18 mouse cellular contexts compared by ENCODE assay signal in genomic region chr3:135681272-135681783, GRCm38 (mm10). TPM values are rescaled to one million over a fixed set of nuclear protein-coding genes. Genes with fewer than 3 reads are reported as not detected.
A peak's percentile ranks its signal among the peaks of the same experiment; 100 is the strongest.
DNase-seq lines count a peak whose midpoint lies in the region; ATAC-seq lines count a peak whose summit lies in the region.
"Had no signal": no experiment of that assay in that cellular context is flagged by ENCODE, and none has a peak within 500 bp of the region (broad histone marks: within the 10 kb centered on the region; RNA-seq: fewer than 3 reads in every experiment).

No protein-coding gene starts in this region.

- no peaks in the 10 kb centered on the region for H3K9me3 ChIP-seq in heart, embryonic 12.5 days (replicated peaks)
- no peaks in the 10 kb centered on the region for H3K9me3 ChIP-seq in kidney, embryonic 16.5 days (ENCODE audit: low read length)
- H3K9me3 ChIP-seq in midbrain, embryonic 14.5 days (ENCODE audit: control insufficient read depth, low read length): no peaks in the 10 kb centered on the region
- H3K9me3 ChIP-seq: forebrain, embryonic 10.5 days; midbrain, embryonic 12.5 days; neural tube, embryonic 13.5 days had no signal

- no peak for ATAC-seq in heart, embryonic 12.5 days (ENCODE audit: insufficient number of reproducible peaks, low FRiP score)
- peak; percentile 82 for ATAC-seq in kidney, embryonic 16.5 days (ENCODE audit: low FRiP score, low TSS enrichment)
- peak; percentile 41 for ATAC-seq in common myeloid progenitor, adult 5-6 weeks (replicated peaks; ENCODE audit: low read depth, poor library complexity, severe bottlenecking)
- no peak for ATAC-seq in midbrain, embryonic 14.5 days (ENCODE audit: low FRiP score, low TSS enrichment)
- ATAC-seq: forebrain, postnatal 0 days had no signal

- H3K9ac ChIP-seq in heart, embryonic 12.5 days: no peak overlapping the region
- H3K9ac ChIP-seq in kidney, embryonic 16.5 days (replicated peaks; ENCODE audit: low read length): no peak overlapping the region
- H3K9ac ChIP-seq in midbrain, embryonic 14.5 days (replicated peaks; ENCODE audit: low read length): no peak overlapping the region
- H3K9ac ChIP-seq: forebrain, postnatal 0 days; midbrain, embryonic 12.5 days; neural tube, embryonic 13.5 days had no signal

- no peak overlapping the region for H3K27ac ChIP-seq in heart, embryonic 12.5 days (ENCODE audit: poor library complexity, severe bottlenecking)
- peak overlapping the region; percentile 25; the same call in 1 of the 2 replicates for H3K27ac ChIP-seq in kidney, embryonic 16.5 days (ENCODE audit: low read length)
- H3K27ac ChIP-seq in midbrain, embryonic 14.5 days (replicated peaks; ENCODE audit: low read depth, low read length): no peak overlapping the region
- H3K27ac ChIP-seq: forebrain, embryonic 10.5 days; midbrain, embryonic 12.5 days; neural tube, embryonic 13.5 days had no signal

- no peak for DNase-seq in heart, postnatal 10 days
- DNase-seq in kidney, postnatal 10 days: no peak
- peak; percentile 36 for DNase-seq in 416B (ENCODE audit: low read depth)
- no peak for DNase-seq in midbrain, embryonic 14.5 days
- DNase-seq in thymus, postnatal 4 days: no peak
- DNase-seq: B cell, adult 2 months; cerebellum, adult 8-10 months; forebrain, postnatal 0 days; kidney, postnatal 4 days; lung, postnatal 14 days; thymus, postnatal 25 days had no signal

- 31% methylated on average over 8 of the region's 8 CpGs for WGBS in heart, embryonic 12.5 days
- WGBS in kidney, embryonic 16.5 days: 10% methylated on average over 8 of the region's 8 CpGs
- WGBS in midbrain, embryonic 14.5 days: 75% methylated on average over 8 of the region's 8 CpGs

- intact Hi-C loops in heart, postnatal 10 days (cut with DNase I): no loop called here

- no peaks in the 10 kb centered on the region for H3K36me3 ChIP-seq in heart, embryonic 12.5 days
- H3K36me3 ChIP-seq in kidney, embryonic 16.5 days (ENCODE audit: insufficient read depth, low read length): no peaks in the 10 kb centered on the region
- no peaks in the 10 kb centered on the region for H3K36me3 ChIP-seq in midbrain, embryonic 14.5 days (ENCODE audit: control insufficient read depth, insufficient read depth, low read length)
- H3K36me3 ChIP-seq: forebrain, embryonic 10.5 days; midbrain, embryonic 12.5 days; neural tube, embryonic 13.5 days had no signal

- H3K4me1 ChIP-seq in heart, embryonic 12.5 days (replicated peaks): peaks cover 69% of the 10 kb centered on the region
- peaks cover 33% of the 10 kb centered on the region for H3K4me1 ChIP-seq in kidney, embryonic 16.5 days (ENCODE audit: insufficient read depth, low read length)
- 0 out of 2 replicates have a peak, but pooled peaks cover 3% of the 10 kb centered on the region for H3K4me1 ChIP-seq in midbrain, embryonic 14.5 days (ENCODE audit: control insufficient read depth, insufficient read depth, low read length)

- H3K4me3 ChIP-seq in heart, embryonic 12.5 days: no peak overlapping the region
- no peak overlapping the region for H3K4me3 ChIP-seq in kidney, embryonic 16.5 days (ENCODE audit: low read length)
- no peak overlapping the region for H3K4me3 ChIP-seq in midbrain, embryonic 14.5 days (replicated peaks; ENCODE audit: low read depth, low read length)
- H3K4me3 ChIP-seq: forebrain, embryonic 10.5 days; midbrain, embryonic 12.5 days; neural tube, embryonic 13.5 days had no signal

- H3K4me2 ChIP-seq in heart, embryonic 12.5 days: 0 out of 2 replicates have a peak overlapping the region, but pooled peaks have one; percentile 7
- H3K4me2 ChIP-seq in kidney, embryonic 16.5 days (replicated peaks; ENCODE audit: low read depth, low read length): no peak overlapping the region; the same call in 1 of the 2 replicates
- no peak overlapping the region for H3K4me2 ChIP-seq in midbrain, embryonic 14.5 days (ENCODE audit: low read length)
- H3K4me2 ChIP-seq: liver, embryonic 11.5 days; midbrain, embryonic 12.5 days; neural tube, embryonic 13.5 days had no signal

- H3K27me3 ChIP-seq in heart, embryonic 12.5 days (replicated peaks): no peaks in the 10 kb centered on the region
- no peaks in the 10 kb centered on the region for H3K27me3 ChIP-seq in kidney, embryonic 16.5 days (ENCODE audit: insufficient read depth, low read length)
- no peaks in the 10 kb centered on the region for H3K27me3 ChIP-seq in midbrain, embryonic 14.5 days (ENCODE audit: control insufficient read depth, insufficient read depth, low read length)
- H3K27me3 ChIP-seq: midbrain, embryonic 12.5 days; neural tube, embryonic 13.5 days had no signal

RNA-seq across cellular contexts. Expression of gene Nfkb1, which starts 10.0 kb away (rescaled TPM):
- polyA plus RNA-seq in heart, embryonic 12.5 days (2016; fragmentation: Nextera tagmentation; extraction: Ambion mirVana): 14.3 and 16.6 TPM in 2 replicates
- 10 to 100 TPM; 49.5 to 52.2 TPM for total RNA-seq in heart, postnatal 10 days (2021)
- 18.5 and 20.4 TPM in 2 replicates for polyA plus RNA-seq in kidney, embryonic 16.5 days (2015; fragmentation: Nextera tagmentation; extraction: Ambion mirVana)
- total RNA-seq in common myeloid progenitor, adult 5-6 weeks (2017): 121 and 126 TPM in 2 replicates
- 7.6 and 8.7 TPM in 2 replicates for polyA plus RNA-seq in midbrain, embryonic 14.5 days (2014; fragmentation: Nextera tagmentation; extraction: Ambion mirVana)

Comparison
In these comparisons a context has a peak if more than half of its experiments do, and no peak if none do; other contexts are left out.
1. ATAC-seq: peak in kidney, embryonic 16.5 days (single experiment) and common myeloid progenitor, adult 5-6 weeks (single experiment); none in heart, embryonic 12.5 days (single experiment) and midbrain, embryonic 14.5 days (single experiment).